Mouse (Mus musculus) thymus, adult 2 months (tissue): ENCODE measurements at regions not wholly inside any gene's neighbourhood (a gene's known extent, or its start where the extent isn't known, plus 50 kb on each side); places are given as distances from the start of the nearest gene placed in this dataset.

Experiments
- DNase-seq: peaks from one replicate; pipeline ENCODE4 v3.0.0; 2021
- H3K27ac ChIP-seq: fragments of 200-500 bp; 2 replicates; pipeline ENCODE4 v1.5.1; 2012; ENCODE audit warnings: low read length, control low read depth; ENCODE audit not compliant: control insufficient read depth, insufficient read depth
- H3K27me3 ChIP-seq: fragments of 200-500 bp; 2 replicates; pipeline ENCODE4 v1.6.1; 2012; ENCODE audit warnings: mild to moderate bottlenecking, low read length, moderate library complexity, mixed read lengths; ENCODE audit not compliant: control insufficient read depth, insufficient read depth
- H3K36me3 ChIP-seq: fragments of 200-500 bp; 2 replicates; pipeline ENCODE4 v1.6.1; 2012; ENCODE audit warnings: mild to moderate bottlenecking, low read length, moderate library complexity; ENCODE audit not compliant: control insufficient read depth, insufficient read depth
- H3K4me1 ChIP-seq: fragments of 200-500 bp; replicated peaks from 2 replicates; pipeline ENCODE4 v1.6.1; 2012; ENCODE audit warnings: low read length; ENCODE audit not compliant: control insufficient read depth, insufficient read depth
- H3K4me3 ChIP-seq: fragments of 200-500 bp; 2 replicates; pipeline ENCODE4 v1.5.1; 2012; ENCODE audit warnings: mild to moderate bottlenecking, low read length, control low read depth, moderate library complexity; ENCODE audit not compliant: control insufficient read depth, insufficient read depth
- CTCF ChIP-seq: fragments of 200-500 bp; IDR thresholded peaks from 2 replicates; pipeline ENCODE4 v1.5.1; 2012; ENCODE audit warnings: mild to moderate bottlenecking, control low read depth, low read length, moderate library complexity, borderline replicate concordance; ENCODE audit not compliant: control insufficient read depth, poor library complexity, insufficient read depth; ENCODE audit errors: extremely low read depth
- POLR2A ChIP-seq: fragments of 200-500 bp; IDR thresholded peaks from 2 replicates; pipeline ENCODE4 v1.6.1; 2012; ENCODE audit warnings: mild to moderate bottlenecking, low read length, control low read depth, moderate library complexity; ENCODE audit not compliant: control insufficient read depth, poor library complexity, insufficient read depth; ENCODE audit errors: extremely low read depth
- WGBS: fragments of 180-500 bp; shearing (Covaris S2); methylation state at CpG from one replicate; pipeline ENCODE4 v1.1.7; 2018; 5-methylcytosine and 5-hydroxymethylcytosine counted together

DNA sequence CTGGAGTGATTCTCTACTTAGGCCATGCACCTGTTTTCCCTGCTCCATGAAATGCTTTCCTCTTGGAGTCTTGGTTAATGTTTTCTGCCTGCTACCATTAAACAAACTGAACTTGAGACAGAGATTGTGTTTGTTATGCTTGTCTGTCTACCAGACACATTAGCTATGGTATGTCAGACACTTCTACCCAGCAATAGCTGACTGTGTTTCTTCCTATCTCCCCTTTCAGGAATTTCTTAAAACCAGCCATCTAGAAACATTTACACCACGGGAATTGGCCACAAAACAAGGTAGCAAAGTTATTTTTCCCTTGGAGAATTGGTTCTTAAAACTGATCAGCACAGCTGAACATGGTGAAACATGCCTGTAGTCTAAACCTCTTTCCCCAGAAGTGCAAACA is 197.1 kb upstream of the Camk1g start:
- 75% methylated on average over 1 of the region's 1 CpGs for WGBS
- H3K4me1 ChIP-seq = no peaks in the 10 kb centered on the region
- no peak overlapping the region for H3K4me3 ChIP-seq
- H3K36me3 ChIP-seq = no peaks in the 10 kb centered on the region
- no peaks in the 10 kb centered on the region for H3K27me3 ChIP-seq
- DNase-seq = no peak
- no peak overlapping the region for H3K27ac ChIP-seq
- no peak for TF ChIP-seq CTCF
- TF ChIP-seq POLR2A = no peak

DNA sequence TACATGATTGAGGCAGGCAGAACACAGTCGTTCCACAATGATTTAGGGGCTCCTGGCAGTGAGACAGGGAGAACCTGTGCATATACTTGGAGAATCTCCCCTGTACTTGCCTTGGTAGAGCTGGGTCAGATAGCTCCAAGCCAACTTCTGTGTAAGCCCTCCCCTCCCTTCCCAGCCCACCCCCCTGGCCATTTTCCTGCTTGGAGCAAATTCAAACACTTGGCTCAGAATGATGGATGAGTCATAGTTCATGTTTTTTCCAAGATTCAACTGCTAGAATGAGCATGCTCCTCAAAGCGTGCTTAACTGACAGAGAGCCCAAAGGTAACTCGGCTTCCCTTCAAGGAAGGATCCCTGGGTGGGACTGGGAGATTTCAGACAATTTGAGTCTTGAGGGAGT is 194.1 kb upstream of the Camk1g start:
- no peaks in the 10 kb centered on the region for H3K4me1 ChIP-seq
- TF ChIP-seq POLR2A (no peak), CTCF (no peak)
- H3K36me3 ChIP-seq = no peaks in the 10 kb centered on the region
- H3K4me3 ChIP-seq = no peak overlapping the region
- H3K27ac ChIP-seq = no peak overlapping the region; the same call in 1 of the 2 replicates
- WGBS = 89% methylated on average over 3 of the region's 3 CpGs
- no peaks in the 10 kb centered on the region for H3K27me3 ChIP-seq
- no peak for DNase-seq

DNA sequence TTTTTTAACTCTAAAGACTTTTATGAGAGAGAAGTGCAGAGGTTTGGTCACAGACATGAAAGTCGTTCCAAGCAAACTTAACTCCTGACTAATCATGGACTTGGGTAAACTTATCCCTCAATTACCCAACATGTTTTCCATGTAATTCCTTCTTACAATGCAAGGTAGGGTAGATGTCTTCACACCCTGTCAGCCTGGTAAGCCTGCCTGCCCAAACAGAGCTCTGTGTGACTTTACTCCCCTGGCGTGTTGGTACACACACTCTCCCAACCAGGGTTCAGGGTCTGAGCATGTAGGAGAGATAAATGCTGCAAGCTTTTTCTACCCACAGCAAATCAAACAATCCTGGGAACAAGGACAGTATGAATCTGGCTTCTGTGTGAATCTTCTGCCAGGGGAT is 192.1 kb upstream of the Camk1g start:
- no peaks in the 10 kb centered on the region for H3K36me3 ChIP-seq
- H3K27ac ChIP-seq = no peak overlapping the region
- no peak for TF ChIP-seq POLR2A
- no peak for TF ChIP-seq CTCF
- H3K4me1 ChIP-seq = no peaks in the 10 kb centered on the region
- no peaks in the 10 kb centered on the region for H3K27me3 ChIP-seq
- no peak overlapping the region for H3K4me3 ChIP-seq
- no peak for DNase-seq
- 95% methylated on average over 2 of the region's 2 CpGs for WGBS

DNA sequence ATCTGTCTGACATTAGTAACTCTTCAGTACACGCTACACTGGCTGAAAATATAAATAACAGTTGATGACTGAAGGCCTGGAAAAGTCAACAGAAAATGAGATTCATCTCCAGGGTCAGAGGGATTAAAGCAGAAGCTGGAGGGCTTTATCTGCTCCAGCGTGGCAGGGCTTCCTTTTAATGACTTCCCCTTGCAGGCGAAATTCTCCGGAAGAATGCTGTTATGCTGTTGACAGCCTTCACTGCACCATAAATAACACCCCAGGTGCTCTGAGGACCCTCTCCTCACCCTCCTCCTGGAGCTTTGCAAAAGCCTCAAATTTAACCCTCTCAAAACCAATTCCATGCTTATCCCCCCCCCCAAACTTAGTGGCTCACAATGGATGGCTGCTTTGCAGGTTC is 188.0 kb upstream of the Camk1g start:
- Histone ChIP-seq H3K36me3 (no peaks in the 10 kb centered on the region), H3K4me1 (no peaks in the 10 kb centered on the region), H3K27ac (no peak overlapping the region), H3K4me3 (no peak overlapping the region), H3K27me3 (no peaks in the 10 kb centered on the region)
- WGBS = 23% methylated on average over 4 of the region's 4 CpGs
- DNase-seq = no peak
- TF ChIP-seq POLR2A (no peak), CTCF (no peak)

DNA sequence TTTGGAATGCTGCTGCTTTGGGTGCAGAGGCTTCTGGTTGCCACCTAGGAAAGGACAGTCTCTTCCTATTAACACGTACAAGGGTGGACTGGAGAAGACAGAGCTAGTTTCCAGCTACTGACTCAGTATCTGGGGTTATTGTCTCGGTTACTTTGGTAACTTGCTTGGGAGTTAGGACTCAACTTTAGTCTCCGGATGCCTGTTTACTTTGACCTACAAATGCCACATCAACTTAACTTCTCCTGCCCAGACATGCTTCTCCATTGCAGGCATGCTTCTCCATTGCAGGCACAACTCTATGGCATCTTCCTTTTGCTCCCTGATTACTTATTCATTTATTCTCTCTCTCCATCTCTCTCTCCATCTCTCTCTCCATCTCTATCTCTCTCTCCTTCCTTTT is 184.6 kb upstream of the Camk1g start:
- no peaks in the 10 kb centered on the region for H3K27me3 ChIP-seq
- no peak overlapping the region for H3K27ac ChIP-seq
- no peak for DNase-seq
- TF ChIP-seq CTCF (no peak), POLR2A (no peak)
- no peak overlapping the region for H3K4me3 ChIP-seq
- H3K36me3 ChIP-seq = no peaks in the 10 kb centered on the region
- 94% methylated on average over 3 of the region's 3 CpGs for WGBS
- H3K4me1 ChIP-seq = peaks cover 5% of the 10 kb centered on the region

DNA sequence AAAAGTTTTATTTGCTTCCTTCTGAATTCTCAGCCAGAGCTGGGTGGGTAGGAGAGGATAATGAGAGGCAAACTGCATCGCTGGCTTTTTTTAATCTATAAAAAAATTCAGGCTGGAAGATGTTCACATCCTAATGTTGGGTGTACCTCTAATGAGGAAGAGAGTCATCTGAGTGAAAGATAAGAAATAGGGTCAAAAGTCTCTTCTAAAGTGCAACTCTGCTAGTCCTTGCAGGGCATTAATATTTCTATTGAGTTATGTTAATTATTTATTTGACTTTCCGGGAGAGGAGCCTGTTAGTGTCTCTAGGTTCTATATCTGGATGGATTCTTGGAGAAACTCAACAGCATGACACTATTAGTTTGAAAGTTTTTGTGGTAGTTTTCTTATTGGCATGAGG is 182.2 kb upstream of the Camk1g start:
- TF ChIP-seq CTCF = no peak
- no peak for TF ChIP-seq POLR2A
- Histone ChIP-seq H3K36me3 (no peaks in the 10 kb centered on the region), H3K27ac (no peak overlapping the region), H3K4me3 (no peak overlapping the region), H3K4me1 (peaks cover 5% of the 10 kb centered on the region), H3K27me3 (no peaks in the 10 kb centered on the region)
- DNase-seq = no peak
- WGBS = 76% methylated on average over 2 of the region's 2 CpGs

DNA sequence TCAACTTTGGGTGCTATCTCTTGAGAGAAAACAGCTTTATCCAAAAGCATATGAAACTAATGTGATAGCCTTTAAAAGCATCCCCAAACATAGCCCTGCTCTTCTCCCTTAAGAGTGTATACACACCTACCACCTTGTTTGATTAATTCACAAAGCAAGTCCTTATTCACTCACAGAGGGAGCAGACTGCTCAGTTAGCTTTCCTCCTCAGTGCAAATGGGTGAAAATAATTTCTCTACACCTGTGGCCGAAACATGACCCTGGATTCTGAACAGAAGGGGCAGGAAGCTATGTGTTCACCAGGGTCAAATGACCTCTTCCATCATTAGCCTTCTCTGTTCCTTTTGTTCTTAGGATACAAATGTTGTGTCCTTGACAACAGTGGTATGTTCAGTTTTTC is 181.2 kb upstream of the Camk1g start:
- Histone ChIP-seq H3K27me3 (no peaks in the 10 kb centered on the region), H3K36me3 (no peaks in the 10 kb centered on the region), H3K27ac (no peak overlapping the region; the same call in 1 of the 2 replicates), H3K4me3 (no peak overlapping the region), H3K4me1 (peaks cover 5% of the 10 kb centered on the region)
- TF ChIP-seq CTCF (no peak), POLR2A (no peak)
- WGBS = 98% methylated on average over 1 of the region's 1 CpGs
- no peak for DNase-seq
